Mouse (Mus musculus) retina, postnatal 1 day (tissue): ENCODE data around the gene Iba57.

Experiments used
- DNase-seq: peaks from one replicate; pipeline ENCODE4 v3.0.0-alpha.2; 2012

Gene Iba57

GRCm38 (mm10) chr11:59132065-59132464, 31.5 kb downstream of the Iba57 start:
- no peak for DNase-seq

DNA sequence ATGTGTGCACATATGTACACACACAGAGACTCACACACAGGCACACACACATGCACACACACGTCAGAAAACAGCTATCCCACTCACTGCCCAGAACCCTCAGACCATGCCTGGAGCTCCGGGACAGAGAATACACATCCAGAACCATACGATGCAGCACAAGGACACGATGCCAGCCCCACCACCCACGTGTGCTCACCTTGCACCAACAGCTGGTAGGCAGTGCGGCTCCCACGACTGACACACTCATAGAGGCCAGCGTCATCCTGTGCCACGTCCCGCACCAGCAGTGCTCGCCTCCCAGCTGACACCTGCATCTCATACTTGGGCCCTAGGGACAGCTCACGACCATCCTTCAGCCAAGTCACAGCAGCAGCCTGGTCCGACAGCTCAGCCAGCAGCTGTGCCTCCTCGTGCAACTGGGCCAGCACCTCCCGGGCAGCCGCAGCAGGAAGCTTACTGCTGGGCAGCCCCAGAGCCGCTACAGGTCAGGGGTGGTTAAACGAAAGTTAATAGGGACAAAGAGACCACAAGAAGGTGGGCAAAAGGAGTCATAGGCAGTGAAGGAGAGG, 32.1 kb downstream of the Iba57 start:
- no peak for DNase-seq

GRCm38 (mm10) chr11:59130782-59131181, 32.8 kb downstream of the Iba57 start:
- DNase-seq: no peak

- no peak for DNase-seq
Measured at GRCm38 (mm10) chr11:59105945-59106344, 57.6 kb downstream of the Iba57 start.
